Mouse (Mus musculus): ENCODE results near the gene Vmn2r35. TPM values are rescaled to one million over a fixed set of nuclear protein-coding genes. Genes with fewer than 3 reads are reported as not detected.

The Vmn2r35 gene
- not detected for polyA plus RNA-seq (2014; fragmentation: Illumina TruSeq; extraction: RNeasy Lipid Tissue Mini Kit (QIAGEN cat#74804); ENCODE audit: low read depth, low replicate concordance)

GRCm38 (mm10) chr7:7819767-7820166 is at the start of gene Vmn2r35:
Gene Vmn2r35 (minus strand): TSS chr7:7819867.

Other genes with a start within 250 kb of the Vmn2r35 start
- gene Vmn2r34, start 130.4 kb downstream of the Vmn2r35 start, polyA plus RNA-seq (2014; fragmentation: Illumina TruSeq; extraction: RNeasy Lipid Tissue Mini Kit (QIAGEN cat#74804); ENCODE audit: low read depth, low replicate concordance) = not detected
- gene Vmn2r36, start 82.6 kb upstream of the Vmn2r35 start, polyA plus RNA-seq (2014; fragmentation: Illumina TruSeq; extraction: RNeasy Lipid Tissue Mini Kit (QIAGEN cat#74804); ENCODE audit: low read depth, low replicate concordance) = not detected